Mouse (Mus musculus): Measurements from ENCODE around the gene 9330182L06Rik. TPM values are rescaled to one million over a fixed set of nuclear protein-coding genes. Genes with fewer than 3 reads are reported as not detected.

Gene 9330182L06Rik
- polyA plus RNA-seq, 1 experiment from 2014 or later = 11.1 TPM

GRCm38 (mm10) chr5:9446146-9446545 lies 180.2 kb downstream of the 9330182L06Rik start:
- Histone ChIP-seq H3K4me3 (replicated peaks) (no peak overlapping the region), H3K9ac (replicated peaks) (no peak overlapping the region), H3K27ac (no peak overlapping the region), H3K27me3 (no peaks in the 10 kb centered on the region), H3K9me3 (no peaks in the 10 kb centered on the region), H3K4me1 (replicated peaks) (no peaks in the 10 kb centered on the region), H3K4me2 (replicated peaks) (no peak overlapping the region), H3K36me3 (no peaks in the 10 kb centered on the region)
- no peak for ATAC-seq
- WGBS = 18% methylated on average over 1 of the region's 1 CpGs

- Histone ChIP-seq H3K36me3 (no peaks in the 10 kb centered on the region), H3K9ac (replicated peaks) (no peak overlapping the region), H3K4me1 (replicated peaks) (no peaks in the 10 kb centered on the region), H3K4me3 (replicated peaks) (no peak overlapping the region), H3K9me3 (no peaks in the 10 kb centered on the region), H3K27ac (no peak overlapping the region), H3K4me2 (replicated peaks) (no peak overlapping the region), H3K27me3 (no peaks in the 10 kb centered on the region)
- no peak for ATAC-seq
- 91% methylated on average over 6 of the region's 6 CpGs for WGBS
These were observed 183.0 kb downstream of the 9330182L06Rik start for GRCm38 (mm10) chr5:9448931-9449330.

GRCm38 (mm10) chr5:9449570-9449969 lies 183.7 kb downstream of the 9330182L06Rik start:
- ATAC-seq = no peak
- WGBS = 48% methylated on average over 5 of the region's 5 CpGs

GRCm38 (mm10) chr5:9453298-9453697 lies 187.4 kb downstream of the 9330182L06Rik start:
- Histone ChIP-seq H3K27ac (no peak overlapping the region), H3K4me1 (replicated peaks) (no peaks in the 10 kb centered on the region), H3K9me3 (no peaks in the 10 kb centered on the region), H3K36me3 (no peaks in the 10 kb centered on the region), H3K27me3 (no peaks in the 10 kb centered on the region), H3K4me2 (replicated peaks) (no peak overlapping the region), H3K9ac (replicated peaks) (no peak overlapping the region), H3K4me3 (replicated peaks) (no peak overlapping the region)
- WGBS = 93% methylated on average over 2 of the region's 2 CpGs
- no peak for ATAC-seq

More at GRCm38 (mm10) chr5:9449570-9449969, 183.7 kb downstream of the 9330182L06Rik start:
- no peak overlapping the region for H3K27ac ChIP-seq
- H3K36me3 ChIP-seq = no peaks in the 10 kb centered on the region
- no peaks in the 10 kb centered on the region for H3K27me3 ChIP-seq
- no peak overlapping the region for H3K4me2 ChIP-seq (replicated peaks)
- H3K4me3 ChIP-seq (replicated peaks) = no peak overlapping the region
- no peak overlapping the region for H3K9ac ChIP-seq (replicated peaks)
- H3K4me1 ChIP-seq (replicated peaks) = no peaks in the 10 kb centered on the region
- H3K9me3 ChIP-seq = no peaks in the 10 kb centered on the region

- no peak for ATAC-seq
- Histone ChIP-seq H3K4me1 (replicated peaks) (no peaks in the 10 kb centered on the region), H3K4me2 (replicated peaks) (no peak overlapping the region), H3K27ac (no peak overlapping the region), H3K36me3 (no peaks in the 10 kb centered on the region), H3K27me3 (no peaks in the 10 kb centered on the region), H3K9me3 (no peaks in the 10 kb centered on the region), H3K9ac (replicated peaks) (no peak overlapping the region), H3K4me3 (replicated peaks) (no peak overlapping the region)
- 90% methylated on average over 3 of the region's 3 CpGs for WGBS
These were observed 211.7 kb downstream of the 9330182L06Rik start for GRCm38 (mm10) chr5:9477587-9477986.

- no peaks in the 10 kb centered on the region; the same call in 1 of the 2 replicates for H3K4me1 ChIP-seq (replicated peaks)
- 21% methylated on average over 5 of the region's 5 CpGs for WGBS
These were observed 229.5 kb downstream of the 9330182L06Rik start for GRCm38 (mm10) chr5:9495456-9495855.

GRCm38 (mm10) chr5:9497235-9497634 lies 231.3 kb downstream of the 9330182L06Rik start:
- ATAC-seq = no peak
- no peak overlapping the region for H3K4me3 ChIP-seq (replicated peaks)
- no peaks in the 10 kb centered on the region for H3K27me3 ChIP-seq
- no peak overlapping the region for H3K9ac ChIP-seq (replicated peaks)
- no peaks in the 10 kb centered on the region for H3K36me3 ChIP-seq
- WGBS = 72% methylated on average over 4 of the region's 4 CpGs
- no peaks in the 10 kb centered on the region for H3K9me3 ChIP-seq
- H3K4me1 ChIP-seq (replicated peaks) = no peaks in the 10 kb centered on the region; the same call in 1 of the 2 replicates
- H3K4me2 ChIP-seq (replicated peaks) = no peak overlapping the region
- H3K27ac ChIP-seq = no peak overlapping the region

More at GRCm38 (mm10) chr5:9495456-9495855, 229.5 kb downstream of the 9330182L06Rik start:
- no peaks in the 10 kb centered on the region for H3K27me3 ChIP-seq
- ATAC-seq = no peak
- H3K36me3 ChIP-seq = no peaks in the 10 kb centered on the region
- no peak overlapping the region for H3K27ac ChIP-seq
- H3K9ac ChIP-seq (replicated peaks) = no peak overlapping the region
- H3K4me3 ChIP-seq (replicated peaks) = no peak overlapping the region
- no peaks in the 10 kb centered on the region for H3K9me3 ChIP-seq
- H3K4me2 ChIP-seq (replicated peaks) = no peak overlapping the region

GRCm38 (mm10) chr5:9511027-9511426 lies 245.1 kb downstream of the 9330182L06Rik start:
- Histone ChIP-seq H3K27ac (no peak overlapping the region), H3K9me3 (no peaks in the 10 kb centered on the region), H3K4me3 (replicated peaks) (no peak overlapping the region)

GRCm38 (mm10) chr5:9525507-9525906 lies 259.6 kb downstream of the 9330182L06Rik start:
- Histone ChIP-seq H3K4me1 (replicated peaks) (no peaks in the 10 kb centered on the region), H3K9ac (replicated peaks) (no peak overlapping the region), H3K27me3 (no peaks in the 10 kb centered on the region), H3K4me3 (replicated peaks) (no peak overlapping the region), H3K9me3 (no peaks in the 10 kb centered on the region), H3K4me2 (replicated peaks) (no peak overlapping the region), H3K27ac (no peak overlapping the region), H3K36me3 (no peaks in the 10 kb centered on the region)
- WGBS = 94% methylated on average over 4 of the region's 4 CpGs
- no peak for ATAC-seq

More at GRCm38 (mm10) chr5:9511027-9511426, 245.1 kb downstream of the 9330182L06Rik start:
- no peak overlapping the region for H3K4me2 ChIP-seq (replicated peaks)
- no peak for ATAC-seq
- H3K4me1 ChIP-seq (replicated peaks) = no peaks in the 10 kb centered on the region
- H3K36me3 ChIP-seq = no peaks in the 10 kb centered on the region
- no peak overlapping the region for H3K9ac ChIP-seq (replicated peaks)
- no peaks in the 10 kb centered on the region for H3K27me3 ChIP-seq
- WGBS = 91% methylated on average over 1 of the region's 1 CpGs

MicroRNAs within 50 kb of the gene (microRNA counts, 519-probe panel; counts per million panel counts)
- 110 counts per million, percentile 56 among the panel's probes with 10 or more counts for microRNA mmu-miR-879

Small RNA genes lying within 50 kb of the gene (microRNA-seq; reads per million reads assigned to microRNA genes)
- 10.7 reads per million, percentile 28 among the genes with 10 or more reads in this experiment for gene Mir879

Other genes starting within 250 kb of the 9330182L06Rik start
- gene Tmem243, start 165.4 kb upstream of the 9330182L06Rik start, polyA plus RNA-seq (2015; fragmentation: Nextera tagmentation; extraction: Ambion mirVana) = 15.2 and 15.3 TPM in 2 replicates
- gene Dmtf1, start 104.3 kb upstream of the 9330182L06Rik start, polyA plus RNA-seq (2015; fragmentation: Nextera tagmentation; extraction: Ambion mirVana) = 70.1 and 72.7 TPM in 2 replicates